Mouse (Mus musculus) retina, postnatal 7 days (tissue): ENCODE data around the gene Olfr623.

Experiments used
- DNase-seq: peaks from one replicate; pipeline ENCODE4 v3.0.0-alpha.2; 2012; ENCODE audit warnings: low read depth, low spot score

Gene Olfr623

GRCm38 (mm10) chr7:103663598-103663997 lies at the start of gene Olfr623:
Gene Olfr623 (minus strand): TSS chr7:103663698.
- DNase-seq: no peak

GRCm38 (mm10) chr7:103712024-103712423 lies 48.5 kb upstream of the Olfr623 start:
- DNase-seq: no peak

- no peak for DNase-seq
These were observed 36.0 kb upstream of the Olfr623 start for GRCm38 (mm10) chr7:103699469-103699868.

GRCm38 (mm10) chr7:103682420-103682819 lies 18.9 kb upstream of the Olfr623 start, which contains the start of gene Olfr625-ps1:
Gene Olfr625-ps1 (plus strand): TSS chr7:103682720.
- no peak for DNase-seq

- no peak for DNase-seq
These were observed 7.6 kb upstream of the Olfr623 start, which contains the start of gene Olfr624 for GRCm38 (mm10) chr7:103671091-103671490. Gene Olfr624 (minus strand): TSS chr7:103671191.

- DNase-seq: no peak
These were observed 19.4 kb downstream of the Olfr623 start for GRCm38 (mm10) chr7:103644070-103644469.

GRCm38 (mm10) chr7:103642602-103643001 lies 20.9 kb downstream of the Olfr623 start, which contains the start of gene Olfr622:
Gene Olfr622 (minus strand): TSS chr7:103642702.
- DNase-seq: no peak

- DNase-seq: no peak
These were observed 26.7 kb downstream of the Olfr623 start for GRCm38 (mm10) chr7:103636795-103637194.

GRCm38 (mm10) chr7:103612434-103612833 lies 51.1 kb downstream of the Olfr623 start, which contains the start of gene Olfr620:
Gene Olfr620 (minus strand): TSS chr7:103612534.
- DNase-seq: no peak
